Comparison of ENCODE assay signal across 11 mouse cellular contexts in genomic region chr10:77142328-77142727, GRCm38 (mm10). TPM values are rescaled to one million over a fixed set of nuclear protein-coding genes. Genes with fewer than 3 reads are reported as not detected.
DNase-seq lines count a peak whose midpoint lies in the region; ATAC-seq lines count a peak whose summit lies in the region.
"Had no signal": no experiment of that assay in that cellular context is flagged by ENCODE, and none has a peak within 500 bp of the region (broad histone marks: within the 10 kb centered on the region; RNA-seq: fewer than 3 reads in every experiment).

No protein-coding gene starts in this region.

- ATAC-seq in lung, embryonic 15.5 days (ENCODE audit: borderline replicate concordance, extremely low read depth, low FRiP score, low TSS enrichment) = peak; percentile 62

- H3K27me3 ChIP-seq in lung, embryonic 15.5 days = no peaks in the 10 kb centered on the region
- H3K27me3 ChIP-seq: limb, embryonic 13.5 days; midbrain, embryonic 12.5 days had no signal

- WGBS in lung, embryonic 15.5 days = 58% methylated on average over 2 of the region's 2 CpGs

- H3K36me3 ChIP-seq in lung, embryonic 15.5 days = no peaks in the 10 kb centered on the region
- H3K36me3 ChIP-seq: limb, embryonic 13.5 days; midbrain, embryonic 12.5 days had no signal

- no peaks in the 10 kb centered on the region for H3K9me3 ChIP-seq in lung, embryonic 15.5 days
- H3K9me3 ChIP-seq: limb, embryonic 13.5 days; midbrain, embryonic 12.5 days had no signal

- H3K4me1 ChIP-seq in lung, embryonic 15.5 days = peaks cover 44% of the 10 kb centered on the region

- no peak overlapping the region for H3K9ac ChIP-seq in lung, embryonic 15.5 days
- H3K9ac ChIP-seq: limb, embryonic 13.5 days; midbrain, embryonic 12.5 days had no signal

- no peak overlapping the region for H3K4me2 ChIP-seq in lung, embryonic 15.5 days
- H3K4me2 ChIP-seq: limb, embryonic 13.5 days; midbrain, embryonic 12.5 days had no signal

- no peak overlapping the region for H3K4me3 ChIP-seq in lung, embryonic 15.5 days
- H3K4me3 ChIP-seq: limb, embryonic 13.5 days; midbrain, embryonic 12.5 days had no signal

- DNase-seq in testis, postnatal 14 days (ENCODE audit: low spot score) = peak; percentile 41
- no peak for DNase-seq in testis, postnatal 10 days (ENCODE audit: low spot score)
- peak; percentile 89 for DNase-seq in kidney, adult 18-20 months
- peak; percentile 75 to 82 for DNase-seq in urinary bladder, postnatal 36 days (ENCODE audit: low spot score in 2 of 2)
- DNase-seq in neural tube, embryonic 10.5 days (ENCODE audit: extremely low spot score, low spot score) = no peak
- no peak for DNase-seq in spleen, postnatal 14 days (ENCODE audit: low spot score in 2 of 2)
- DNase-seq in frontal cortex, postnatal 10 days (ENCODE audit: low spot score in 2 of 2) = no peak
- DNase-seq: gastrocnemius, postnatal 25 days had no signal

- H3K27ac ChIP-seq in lung, embryonic 15.5 days = peak overlapping the region; percentile 74
- H3K27ac ChIP-seq: limb, embryonic 13.5 days; midbrain, embryonic 12.5 days had no signal

RNA-seq across cellular contexts. Expression of gene Col18a1, which starts 24.0 kb away (rescaled TPM):
- polyA plus RNA-seq in lung, embryonic 15.5 days (2015; fragmentation: Nextera tagmentation; extraction: Ambion mirVana) = 263 and 283 TPM in 2 replicates

Comparison
In these comparisons a context has a peak if more than half of its experiments do, and no peak if none do; other contexts are left out.
1. DNase-seq: peak in testis, postnatal 14 days (single experiment), kidney, adult 18-20 months (single experiment) and urinary bladder, postnatal 36 days (2 of 2); none in testis, postnatal 10 days (single experiment), neural tube, embryonic 10.5 days (single experiment), spleen, postnatal 14 days (0 of 2) and frontal cortex, postnatal 10 days (0 of 2).